In the genomic region with DNA sequence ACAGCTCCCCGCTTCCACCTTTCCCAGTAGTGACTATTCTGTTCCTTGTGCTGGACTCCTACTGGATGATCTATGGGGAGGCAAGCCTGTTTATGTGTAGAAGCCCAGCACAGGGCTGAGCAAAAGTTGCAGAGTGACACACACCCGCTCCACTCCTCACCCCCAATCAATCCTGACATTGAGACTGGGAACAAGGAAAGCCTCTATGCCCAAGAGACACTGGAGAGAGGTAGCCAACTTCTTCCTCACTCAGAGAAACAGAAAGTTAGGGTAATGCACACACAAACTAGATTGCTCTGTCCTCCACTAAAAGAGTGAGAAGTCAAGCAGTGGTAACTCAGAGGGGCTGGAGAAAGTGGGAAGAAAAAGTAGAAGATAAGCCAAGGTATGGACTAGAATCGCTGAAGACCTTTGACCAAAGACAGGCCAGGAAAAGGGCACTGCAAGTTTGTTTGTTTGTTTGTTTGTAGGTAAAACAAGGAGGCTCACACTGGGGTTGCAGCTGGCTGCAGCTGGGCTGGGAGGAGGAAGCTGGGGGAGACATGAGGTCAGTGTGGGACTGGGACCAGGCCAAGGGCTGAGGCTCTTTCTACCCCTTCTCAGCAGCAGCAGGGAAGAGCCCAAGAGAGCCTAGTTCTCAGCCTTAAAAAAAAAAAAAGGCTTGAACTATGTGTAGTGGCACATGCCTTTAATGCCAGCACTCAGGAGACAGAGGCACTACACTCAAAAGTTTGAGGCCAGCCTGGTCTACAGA, we compare ENCODE assay signal across 9 mouse cellular contexts. TPM values are rescaled to one million over a fixed set of nuclear protein-coding genes. Genes with fewer than 3 reads are reported as not detected.
DNase-seq lines count a peak whose midpoint lies in the region; ATAC-seq and TF ChIP-seq lines count a peak whose summit lies in the region.
"Had no signal": no experiment of that assay in that cellular context is flagged by ENCODE, and none has a peak within 500 bp of the region (broad histone marks: within the 10 kb centered on the region; RNA-seq: fewer than 3 reads in every experiment).

No protein-coding gene starts in this region.

- no peaks in the 10 kb centered on the region for H3K9me3 ChIP-seq in heart, postnatal 0 days (replicated peaks; ENCODE audit: control insufficient read depth, low read length)
- H3K9me3 ChIP-seq in liver, embryonic 16.5 days (replicated peaks; ENCODE audit: control insufficient read depth, low read length), result no peaks in the 10 kb centered on the region
- no peaks in the 10 kb centered on the region for H3K9me3 ChIP-seq in forebrain, embryonic 10.5 days

- H3K4me2 ChIP-seq in heart, postnatal 0 days (ENCODE audit: low read depth, low read length), result no peak overlapping the region
- H3K4me2 ChIP-seq in liver, embryonic 16.5 days (ENCODE audit: low read depth, low read length), result peak overlapping the region; percentile 19

- TF ChIP-seq POLR2A in bone marrow, adult 2 months (IDR thresholded peaks at IDR 0.05; ENCODE audit: borderline replicate concordance, control insufficient read depth, low read depth, low read length), result no peak

- H3K36me3 ChIP-seq in heart, postnatal 0 days (replicated peaks; ENCODE audit: control insufficient read depth, insufficient read depth, low read length), result peaks cover 18% of the 10 kb centered on the region
- H3K36me3 ChIP-seq in liver, embryonic 16.5 days (ENCODE audit: control insufficient read depth, insufficient read depth), result peaks cover 14% of the 10 kb centered on the region
- peaks cover 42% of the 10 kb centered on the region for H3K36me3 ChIP-seq in forebrain, embryonic 10.5 days (replicated peaks)

- ATAC-seq in heart, postnatal 0 days (ENCODE audit: insufficient read depth, low read depth), result no peak
- ATAC-seq in liver, embryonic 16.5 days (ENCODE audit: low read depth), result no peak
- ATAC-seq in activated CD4-positive, CD25-positive, alpha-beta regulatory T cell, adult 4 months, result no peak

- no peak overlapping the region for H3K9ac ChIP-seq in heart, postnatal 0 days (replicated peaks; ENCODE audit: low read depth, low read length)
- no peak overlapping the region; the same call in 1 of the 2 replicates for H3K9ac ChIP-seq in liver, embryonic 16.5 days (ENCODE audit: low read depth, low read length)

- peak overlapping the region; percentile 18 for H3K4me3 ChIP-seq in bone marrow, adult 2 months (replicated peaks; ENCODE audit: control insufficient read depth, low read depth, low read length)
- H3K4me3 ChIP-seq in heart, postnatal 0 days (ENCODE audit: low read depth, low read length), result no peak overlapping the region
- peak overlapping the region; percentile 13 for H3K4me3 ChIP-seq in liver, embryonic 16.5 days (ENCODE audit: low read depth, low read length)
- H3K4me3 ChIP-seq in forebrain, embryonic 10.5 days, result no peak overlapping the region

- no peak for TF ChIP-seq CTCF in bone marrow, adult 2 months (IDR thresholded peaks at IDR 0.05; ENCODE audit: control insufficient read depth, insufficient read depth, low read length)
- TF ChIP-seq CTCF in heart, postnatal 0 days (IDR thresholded peaks at IDR 0.05; ENCODE audit: low read depth), result no peak

- peaks cover 8% of the 10 kb centered on the region for H3K4me1 ChIP-seq in bone marrow, adult 2 months (ENCODE audit: control insufficient read depth, insufficient read depth, low read length)
- H3K4me1 ChIP-seq in heart, postnatal 0 days (ENCODE audit: control insufficient read depth, insufficient read depth), result peaks cover 52% of the 10 kb centered on the region
- peaks cover 70% of the 10 kb centered on the region for H3K4me1 ChIP-seq in liver, embryonic 16.5 days (ENCODE audit: control insufficient read depth, low read depth, low read length)
- H3K4me1 ChIP-seq in forebrain, embryonic 10.5 days, result peaks cover 58% of the 10 kb centered on the region

- 44% methylated on average over 3 of the region's 3 CpGs for WGBS in bone marrow, adult 2 months
- WGBS in heart, postnatal 0 days, result 71% methylated on average over 3 of the region's 3 CpGs
- WGBS in liver, embryonic 16.5 days (ENCODE audit: insufficient replicate concordance), result 68% methylated on average over 3 of the region's 3 CpGs
- 87% methylated on average over 3 of the region's 3 CpGs for WGBS in forebrain, embryonic 10.5 days

- peak overlapping the region; percentile 72 for H3K27ac ChIP-seq in bone marrow, adult 2 months (ENCODE audit: control insufficient read depth, insufficient read depth, low read depth, low read length, poor library complexity)
- peak overlapping the region; percentile 56 for H3K27ac ChIP-seq in heart, postnatal 0 days (ENCODE audit: low read depth)
- H3K27ac ChIP-seq in liver, embryonic 16.5 days (ENCODE audit: low read length), result peak overlapping the region; percentile 55
- no peak overlapping the region for H3K27ac ChIP-seq in forebrain, embryonic 10.5 days

- TF ChIP-seq EP300 in heart, postnatal 0 days (IDR thresholded peaks at IDR 0.05; ENCODE audit: low read depth), result no peak

- no peaks in the 10 kb centered on the region for H3K27me3 ChIP-seq in heart, postnatal 0 days (ENCODE audit: control insufficient read depth, insufficient read depth, low read length)
- no peaks in the 10 kb centered on the region for H3K27me3 ChIP-seq in liver, embryonic 16.5 days (ENCODE audit: control insufficient read depth, insufficient read depth, low read depth, low read length)
- no peaks in the 10 kb centered on the region for H3K27me3 ChIP-seq in forebrain, embryonic 10.5 days (ENCODE audit: poor library complexity, severe bottlenecking)

- DNase-seq in 416B (ENCODE audit: low read depth), result peak; percentile 62
- no peak for DNase-seq in heart, postnatal 0 days (ENCODE audit: low spot score)
- no peak for DNase-seq in forebrain, embryonic 10.5 days (ENCODE audit: extremely low spot score, low spot score)
- DNase-seq in right cerebral cortex, postnatal 14 days, result no peak
- DNase-seq in natural killer cell, adult 2 months (ENCODE audit: low spot score in 2 of 2), result no peak
- DNase-seq: cerebellum, postnatal 36 days had no signal

RNA-seq across cellular contexts. Expression of a gene that starts 10.9 kb away (rescaled TPM):
- 89.0 and 95.2 TPM in 2 replicates for polyA plus RNA-seq in bone marrow, adult 2 months (2011; ENCODE audit: insufficient read depth, insufficient read length, low replicate concordance, missing spikeins)
- 24.6 and 31.3 TPM in 2 replicates for total RNA-seq in heart, postnatal 0 days (2014; rRNA removed; ENCODE audit: low replicate concordance)
- polyA plus RNA-seq in heart, postnatal 0 days (2015; fragmentation: Nextera tagmentation; extraction: Ambion mirVana), result 34.7 and 36.7 TPM in 2 replicates
- 49.5 and 56.3 TPM in 2 replicates for polyA plus RNA-seq in liver, embryonic 16.5 days (2015; fragmentation: Nextera tagmentation; extraction: Ambion mirVana)
- polyA plus RNA-seq in forebrain, embryonic 10.5 days (2016; fragmentation: Nextera tagmentation; extraction: Ambion mirVana), result 37.9 and 39.2 TPM in 2 replicates
- polyA plus RNA-seq in activated CD4-positive, CD25-positive, alpha-beta regulatory T cell, adult 4 months (2017; shearing (Covaris generic)), result 100 to 1,000 TPM; 179 to 195 TPM

RNA-seq across cellular contexts. Expression of a gene that starts 22.6 kb away (rescaled TPM):
- polyA plus RNA-seq in bone marrow, adult 2 months (2011; ENCODE audit: insufficient read depth, insufficient read length, low replicate concordance, missing spikeins), result 12.8 and 24.8 TPM in 2 replicates
- 28.1 and 59.0 TPM in 2 replicates for total RNA-seq in heart, postnatal 0 days (2014; rRNA removed; ENCODE audit: low replicate concordance)
- 11.4 and 11.6 TPM in 2 replicates for polyA plus RNA-seq in heart, postnatal 0 days (2015; fragmentation: Nextera tagmentation; extraction: Ambion mirVana)
- polyA plus RNA-seq in liver, embryonic 16.5 days (2015; fragmentation: Nextera tagmentation; extraction: Ambion mirVana), result 15.8 and 16.2 TPM in 2 replicates
- 11.6 and 11.7 TPM in 2 replicates for polyA plus RNA-seq in forebrain, embryonic 10.5 days (2016; fragmentation: Nextera tagmentation; extraction: Ambion mirVana)
- polyA plus RNA-seq in activated CD4-positive, CD25-positive, alpha-beta regulatory T cell, adult 4 months (2017; shearing (Covaris generic)), result 10 to 100 TPM; 39.4 to 46.8 TPM

RNA-seq across cellular contexts. Expression of a gene that starts 35.0 kb away (rescaled TPM):
- polyA plus RNA-seq in bone marrow, adult 2 months (2011; ENCODE audit: insufficient read depth, insufficient read length, low replicate concordance, missing spikeins), result 6.9 and 24.4 TPM in 2 replicates
- 79.5 and 117 TPM in 2 replicates for total RNA-seq in heart, postnatal 0 days (2014; rRNA removed; ENCODE audit: low replicate concordance)
- polyA plus RNA-seq in heart, postnatal 0 days (2015; fragmentation: Nextera tagmentation; extraction: Ambion mirVana), result 60.9 TPM in 2 replicates
- polyA plus RNA-seq in liver, embryonic 16.5 days (2015; fragmentation: Nextera tagmentation; extraction: Ambion mirVana), result 24.8 and 25.2 TPM in 2 replicates
- 54.7 and 55.0 TPM in 2 replicates for polyA plus RNA-seq in forebrain, embryonic 10.5 days (2016; fragmentation: Nextera tagmentation; extraction: Ambion mirVana)
- 10 to 100 TPM; 47.6 to 62.3 TPM for polyA plus RNA-seq in activated CD4-positive, CD25-positive, alpha-beta regulatory T cell, adult 4 months (2017; shearing (Covaris generic))

RNA-seq across cellular contexts. Expression of a gene that starts 35.0 kb away (rescaled TPM):
- polyA plus RNA-seq in bone marrow, adult 2 months (2011; ENCODE audit: insufficient read depth, insufficient read length, low replicate concordance, missing spikeins), result 10.4 and 18.9 TPM in 2 replicates
- total RNA-seq in heart, postnatal 0 days (2014; rRNA removed; ENCODE audit: low replicate concordance), result 28.0 and 36.0 TPM in 2 replicates
- polyA plus RNA-seq in heart, postnatal 0 days (2015; fragmentation: Nextera tagmentation; extraction: Ambion mirVana), result 10.6 and 12.2 TPM in 2 replicates
- 14.0 and 14.5 TPM in 2 replicates for polyA plus RNA-seq in liver, embryonic 16.5 days (2015; fragmentation: Nextera tagmentation; extraction: Ambion mirVana)
- polyA plus RNA-seq in forebrain, embryonic 10.5 days (2016; fragmentation: Nextera tagmentation; extraction: Ambion mirVana), result 45.9 and 48.7 TPM in 2 replicates
- 10 to 100 TPM; 33.8 to 33.9 TPM for polyA plus RNA-seq in activated CD4-positive, CD25-positive, alpha-beta regulatory T cell, adult 4 months (2017; shearing (Covaris generic))

Comparison
In these comparisons a context has a peak if more than half of its experiments do, and no peak if none do; other contexts are left out.
1. H3K4me3 ChIP-seq: peak in bone marrow, adult 2 months (single experiment) and liver, embryonic 16.5 days (single experiment); none in heart, postnatal 0 days (single experiment) and forebrain, embryonic 10.5 days (single experiment).